Mouse (Mus musculus) erythroblast, embryonic 14.5 days (primary cell): ENCODE results near the gene Zc3h12b.

Source experiments
- GATA1 ChIP-seq: IDR thresholded peaks from 2 replicates; pipeline ENCODE4 v1.6.1; 2012; ENCODE audit warnings: low read length, inconsistent platforms, mixed read lengths
- TAL1 ChIP-seq: IDR thresholded peaks from 3 replicates; pipeline ENCODE4 v1.6.1; 2012; ENCODE audit warnings: low read length, inconsistent platforms, mixed read lengths

DNA sequence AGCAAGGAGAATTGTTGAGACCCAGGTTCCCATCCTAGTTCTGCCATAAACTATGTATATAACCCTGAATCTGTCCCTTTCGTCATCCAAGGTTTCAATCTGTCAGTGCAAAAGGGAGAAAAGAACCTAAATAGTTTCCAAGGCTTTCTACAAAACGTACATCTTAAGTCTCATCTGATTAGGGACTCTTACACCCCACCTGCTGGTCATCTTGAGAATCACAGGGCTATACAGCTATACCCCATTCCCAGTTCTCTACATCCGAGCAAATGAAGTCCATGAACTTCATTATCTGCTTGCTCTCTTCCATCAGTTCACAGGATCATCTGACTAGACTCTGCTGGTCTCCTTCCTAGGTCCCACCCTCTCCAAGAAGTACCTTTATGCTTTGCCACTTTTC, 239.3 kb downstream of the Zc3h12b start:
- TF ChIP-seq TAL1 (no peak), GATA1 (no peak)
